Mouse (Mus musculus) layer of hippocampus, postnatal 14 days (tissue): ENCODE measurements around the gene Zfp866. TPM values are rescaled to one million over a fixed set of nuclear protein-coding genes. Genes with fewer than 3 reads are reported as not detected.

ENCODE experiments used
- DNase-seq, 2 experiments: peaks; one replicate each; pipeline ENCODE4 v3.0.0; 2021 to 2022; ENCODE audit warnings: low spot score in 2 of 2, mixed read lengths in 1 of 2
- total RNA-seq, 2 experiments: library from RNA; stranded (reverse); gene quantifications; 2 replicates each; pipeline ENCODE4 v1.2.3; 2021

The Zfp866 gene
- total RNA-seq, 2 experiments from 2014 or later: 29.8 to 30.4 TPM

DNA sequence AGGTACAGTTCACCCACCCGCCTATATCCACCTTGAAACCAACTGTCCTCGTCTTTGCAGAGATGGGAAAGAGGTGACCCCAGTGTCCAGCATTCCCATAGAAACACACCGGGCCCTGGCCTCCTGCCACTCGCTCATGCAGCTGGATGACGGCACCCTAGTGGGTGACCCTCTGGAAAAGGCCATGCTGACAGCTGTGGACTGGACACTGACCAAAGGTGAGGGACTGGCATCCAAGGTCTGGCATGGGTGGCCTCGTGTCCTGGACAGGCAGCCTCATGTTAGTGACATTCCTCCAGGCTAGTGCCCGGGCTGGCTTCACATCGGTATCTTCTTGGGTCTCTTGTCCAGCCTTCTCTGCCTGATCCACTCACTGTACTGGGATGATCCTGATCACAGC is 8.3 kb upstream of the Zfp866 start:
- no peak for DNase-seq

- no peak for DNase-seq
Measured at GRCm38 (mm10) chr8:69797661-69798060, 6.7 kb upstream of the Zfp866 start.

- no peak for DNase-seq
Measured at GRCm38 (mm10) chr8:69796721-69797345, 5.9 kb upstream of the Zfp866 start.

DNA sequence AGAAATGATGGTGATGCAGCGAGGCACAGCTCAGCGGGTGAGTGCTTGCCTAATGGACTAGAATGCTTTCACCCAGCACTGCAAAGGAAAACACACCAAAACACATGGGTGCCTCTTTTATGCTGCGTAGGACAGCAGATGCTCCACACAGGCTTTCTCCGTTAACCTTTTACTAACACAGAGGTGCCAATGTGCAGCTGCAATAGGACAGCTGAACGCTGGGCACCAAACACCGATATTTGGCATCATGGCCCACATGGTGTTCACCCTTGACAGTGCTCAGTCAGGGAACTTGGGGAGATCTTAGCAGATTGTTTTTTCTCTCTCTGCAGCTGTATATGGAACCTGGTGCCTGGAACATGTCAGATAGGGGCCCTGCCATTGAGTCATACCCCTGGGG is 3.9 kb upstream of the Zfp866 start:
- DNase-seq: no peak

GRCm38 (mm10) chr8:69794096-69794495 is 3.1 kb upstream of the Zfp866 start:
- DNase-seq: no peak

DNA sequence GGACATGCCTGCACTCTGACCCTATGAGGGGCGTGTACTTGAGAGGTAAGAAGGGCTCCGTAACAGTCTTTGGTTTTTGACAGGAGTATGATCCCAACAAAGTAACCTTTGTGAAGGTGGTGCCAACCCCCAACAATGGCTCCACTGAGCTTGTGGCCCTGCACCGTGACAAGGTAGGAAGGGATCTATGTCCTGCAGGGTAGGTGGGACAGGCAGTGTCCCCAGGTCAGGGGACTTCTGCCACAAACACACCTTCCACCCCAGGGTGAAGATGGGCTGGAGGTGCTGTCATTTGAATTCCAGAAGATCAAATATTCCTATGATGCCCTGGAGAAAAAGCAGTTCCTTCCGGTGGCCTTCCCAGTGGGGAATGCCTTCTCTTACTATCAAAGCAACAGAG is 2.7 kb upstream of the Zfp866 start:
- DNase-seq: no peak

GRCm38 (mm10) chr8:69791415-69792068 is 564 bp upstream of the Zfp866 start:
- DNase-seq: no peak

- no peak for DNase-seq
Measured at GRCm38 (mm10) chr8:69790364-69790763, 614 bp downstream of the Zfp866 start.

DNA sequence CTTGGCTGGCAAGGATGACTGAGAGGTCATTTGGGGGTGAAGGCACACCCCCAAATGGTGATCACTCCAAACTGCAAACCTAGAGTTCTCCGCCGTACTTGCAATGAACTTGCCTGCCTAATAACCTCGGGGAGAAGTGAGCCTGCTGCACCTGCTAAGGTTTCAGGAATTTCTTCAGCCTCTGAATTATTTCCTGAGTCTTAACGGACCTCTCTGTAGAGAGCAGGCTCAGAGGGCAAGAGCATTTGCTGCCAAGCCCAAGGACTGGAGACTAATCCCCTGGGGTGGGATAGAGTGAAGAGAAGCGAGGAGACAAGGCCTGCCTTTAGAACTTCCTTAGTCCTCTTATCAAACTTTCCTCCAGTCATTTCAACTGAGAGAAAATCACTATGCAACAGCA is 1.2 kb downstream of the Zfp866 start:
- no peak for DNase-seq

- no peak for DNase-seq
Measured at GRCm38 (mm10) chr8:69789105-69789504, 1.9 kb downstream of the Zfp866 start.

GRCm38 (mm10) chr8:69777111-69777510 is 13.9 kb downstream of the Zfp866 start:
- no peak for DNase-seq

DNA sequence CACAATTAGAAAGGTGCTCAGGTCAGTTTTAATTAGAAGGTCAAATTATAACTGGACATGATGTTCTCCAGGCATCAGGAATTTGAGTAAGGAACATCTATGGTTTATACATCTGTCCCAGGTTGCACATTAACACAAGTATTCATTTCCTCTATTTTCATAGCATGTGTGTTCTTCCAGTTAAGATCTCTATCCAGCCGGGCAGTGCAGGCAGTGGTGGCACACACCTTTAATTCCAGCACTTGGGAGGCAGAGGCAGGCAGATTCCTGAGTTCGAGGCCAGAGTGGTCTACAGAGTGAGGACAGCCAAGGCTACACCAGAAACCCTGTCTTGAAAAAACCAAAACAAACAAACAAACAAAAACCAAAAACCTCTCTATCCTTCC is 15.8 kb downstream of the Zfp866 start:
- DNase-seq: no peak

- DNase-seq: peak; percentile 92 to 94
Measured at GRCm38 (mm10) chr8:69774503-69775148, 16.4 kb downstream of the Zfp866 start, which contains the start of gene Gm20422. Gene Gm20422 (minus strand): TSS chr8:69774886.

DNA sequence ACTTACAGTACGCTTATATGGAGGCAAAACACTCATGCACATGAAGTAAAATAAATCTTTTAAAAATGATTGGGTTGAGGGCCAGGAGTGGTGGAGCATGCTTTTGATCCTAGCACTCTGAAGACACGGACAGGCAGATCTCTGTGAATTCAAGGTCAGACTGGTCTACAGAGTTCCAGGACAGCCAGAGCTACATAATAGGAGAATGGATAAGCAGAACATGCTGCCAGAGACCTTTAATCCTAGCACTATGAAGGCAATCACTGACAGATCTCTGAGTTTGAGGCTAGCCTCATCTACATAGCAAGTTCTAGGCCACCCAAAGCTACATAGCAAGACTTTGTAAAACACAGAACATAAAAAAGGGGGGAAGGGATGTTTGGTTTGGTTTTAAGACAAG is 18.9 kb downstream of the Zfp866 start:
- no peak for DNase-seq

DNA sequence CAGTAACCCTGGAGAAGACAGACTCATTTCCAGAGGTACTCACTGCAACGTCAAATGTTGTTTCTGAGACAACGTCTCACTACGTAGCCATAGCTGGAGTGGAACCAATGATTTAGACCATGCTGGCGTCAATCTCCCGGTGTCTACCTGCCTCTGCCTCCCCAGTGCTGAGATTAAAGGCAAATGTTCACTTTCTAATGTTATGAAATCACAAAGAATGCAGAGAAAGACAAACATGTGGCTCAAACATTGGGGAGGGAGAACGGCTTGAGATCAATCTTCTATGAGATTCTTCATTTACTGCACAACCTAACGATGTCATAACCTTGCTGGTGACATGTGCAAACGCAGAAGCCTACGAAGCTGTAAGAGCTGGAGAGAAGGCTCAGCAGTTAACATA is 19.8 kb downstream of the Zfp866 start:
- DNase-seq: no peak

DNA sequence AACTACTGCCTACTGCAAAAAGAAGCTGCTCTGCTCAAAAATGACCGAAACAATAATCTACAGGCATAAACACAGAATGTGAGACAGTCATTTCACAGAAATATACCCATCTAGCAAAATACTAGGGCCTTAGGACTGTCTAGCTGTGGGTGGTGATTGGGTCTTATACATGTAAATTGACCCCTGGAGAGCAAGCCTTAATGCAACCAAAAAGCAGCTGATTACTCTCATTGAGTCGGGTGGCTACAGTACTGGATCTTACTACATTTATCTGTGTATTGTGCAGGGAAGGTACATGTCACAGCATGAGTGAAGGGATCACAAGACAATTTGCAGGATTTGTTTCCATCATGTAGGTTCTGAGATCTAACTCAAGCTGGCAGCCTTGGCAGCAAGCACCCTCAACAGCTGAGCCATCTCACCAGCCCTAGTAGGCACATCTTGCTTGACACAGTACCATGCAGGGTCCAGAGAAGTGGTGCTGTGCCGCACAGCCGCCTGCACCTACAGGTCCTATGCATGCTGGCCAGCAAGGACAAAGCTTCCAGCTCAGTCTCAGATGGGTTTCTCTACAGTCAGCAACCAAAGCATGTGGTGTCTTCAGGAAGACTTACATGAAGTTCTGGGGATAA is 29.0 kb downstream of the Zfp866 start:
- DNase-seq: no peak

DNA sequence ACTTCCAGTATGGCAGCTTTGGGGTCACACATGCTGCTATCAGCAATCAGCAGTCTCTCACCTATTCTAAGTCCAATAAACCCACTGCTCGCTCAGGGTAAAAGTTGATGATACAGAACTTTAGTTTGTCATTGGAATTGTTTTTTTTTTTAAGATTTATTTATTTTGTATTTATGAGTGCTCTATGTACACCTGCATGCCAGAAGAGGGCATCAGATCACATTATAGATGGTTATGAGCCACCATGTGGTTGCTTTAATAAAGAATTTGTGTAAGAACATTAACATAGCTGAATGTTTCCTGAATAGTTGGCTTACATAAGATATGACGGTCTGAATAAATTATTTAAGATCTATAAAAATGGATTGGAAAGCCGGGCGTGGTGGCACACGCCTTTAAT is 32.7 kb downstream of the Zfp866 start:
- DNase-seq: no peak

DNA sequence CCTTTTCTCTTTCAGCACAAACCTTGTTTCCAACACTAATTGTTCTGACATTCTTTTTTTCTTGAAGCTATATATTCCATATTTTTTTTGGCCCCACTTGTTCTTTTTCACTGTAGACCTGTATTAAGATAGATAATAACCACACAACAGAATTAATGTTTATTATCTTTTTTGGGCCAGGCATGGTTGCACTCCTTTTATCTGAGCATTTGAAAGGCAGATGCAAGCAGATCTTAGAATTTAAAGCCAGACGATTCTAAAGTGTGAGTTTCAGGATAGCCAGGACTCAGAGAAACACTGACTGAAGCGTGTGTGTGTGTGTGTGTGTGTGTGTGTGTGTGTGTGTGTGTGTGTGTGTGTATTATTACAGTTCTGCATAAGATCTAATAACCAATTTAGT is 38.5 kb downstream of the Zfp866 start:
- no peak for DNase-seq

- peak; percentile 95 to 97 for DNase-seq
Measured at GRCm38 (mm10) chr8:69749544-69750454, 41.2 kb downstream of the Zfp866 start, which contains the start of gene Zfp963. Gene Zfp963 (minus strand): TSS chr8:69749970.

DNA sequence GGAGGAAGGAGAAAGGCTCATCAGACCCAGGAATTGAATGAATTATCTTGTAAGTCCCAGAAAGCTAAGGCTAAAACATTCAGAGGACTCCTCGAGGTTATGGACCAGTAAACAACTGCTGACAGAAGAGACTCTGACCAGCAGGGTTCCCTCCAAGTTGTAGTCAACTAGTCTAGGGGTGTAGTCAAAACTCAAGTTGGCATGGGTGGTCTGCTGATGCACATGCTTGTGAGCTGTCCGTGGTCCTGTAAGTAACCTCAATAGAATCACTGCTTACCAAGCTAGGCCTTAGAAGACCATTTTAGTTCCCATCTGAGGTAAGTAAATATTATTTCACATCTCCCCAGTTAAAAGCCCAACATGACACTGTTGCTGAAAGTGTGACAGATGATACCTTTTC is 49.7 kb downstream of the Zfp866 start:
- no peak for DNase-seq

DNA sequence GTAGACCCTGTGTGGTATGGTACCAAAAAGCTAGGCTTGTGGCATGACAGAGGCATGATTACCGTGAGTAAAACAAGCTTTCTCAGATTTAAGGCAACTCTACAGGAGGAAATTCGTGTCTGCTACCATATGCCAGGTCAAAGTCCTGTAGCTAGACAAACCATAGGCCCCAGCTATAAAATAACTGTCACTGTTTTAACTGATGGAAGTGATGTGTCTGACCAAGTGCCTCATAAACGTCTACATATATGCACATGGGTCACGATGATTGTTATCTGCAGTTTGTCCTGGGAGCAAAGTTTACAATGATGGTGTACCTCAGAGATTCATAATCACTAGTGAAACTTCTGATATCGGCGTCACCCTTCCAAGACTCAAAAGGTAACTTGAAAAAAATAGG is 50.2 kb downstream of the Zfp866 start:
- DNase-seq: no peak
